Mouse (Mus musculus) inflammation-experienced regulatory T-cells, adult 6 months (primary cell): Measurements from ENCODE around the gene Asb18. TPM values are rescaled to one million over a fixed set of nuclear protein-coding genes. Genes with fewer than 3 reads are reported as not detected.

ENCODE experiments used
- polyA plus RNA-seq, 3 experiments: library from polyadenylated mRNA; unstranded; fragments of 100-300 nt; shearing (Covaris generic); gene quantifications; one replicate each; pipeline ENCODE4 v1.2.1; 2017

Asb18 gene
- polyA plus RNA-seq, 3 experiments from 2014 or later: not detected

Other genes with a start within 250 kb of the Asb18 start
- not detected for gene Gbx2, start 83.5 kb downstream of the Asb18 start, polyA plus RNA-seq
- not detected for gene Iqca, start 138.7 kb upstream of the Asb18 start, polyA plus RNA-seq
- under 1 TPM in 1 of 3 experiments, not detected in 2; 0.54 TPM for gene Ackr3, start 189.3 kb upstream of the Asb18 start, polyA plus RNA-seq